Mouse (Mus musculus): ENCODE results near the gene Krt17. TPM values are rescaled to one million over a fixed set of nuclear protein-coding genes. Genes with fewer than 3 reads are reported as not detected.

Krt17 gene
- polyA plus RNA-seq, 1 experiment, result 0.04 TPM

DNA sequence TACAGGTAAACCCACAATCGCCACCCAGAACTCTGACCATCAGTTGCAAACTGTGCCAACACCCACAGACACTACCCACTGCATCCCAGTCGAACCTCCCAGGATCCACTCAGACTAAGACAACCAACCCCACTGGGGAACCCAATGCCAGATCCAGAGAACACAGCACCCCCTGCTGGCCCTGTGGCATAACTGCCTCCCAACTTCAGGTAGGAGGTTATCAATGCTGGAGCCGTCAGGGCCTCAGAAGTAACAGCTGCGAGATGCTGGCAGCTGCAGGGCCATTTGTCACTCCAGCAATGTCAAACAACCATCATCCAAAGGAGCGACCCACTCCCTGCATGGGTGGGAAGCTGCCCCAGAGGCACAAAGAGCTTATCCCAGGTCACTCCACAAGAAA lies 37.0 kb upstream of the Krt17 start:
- Histone ChIP-seq H3ac (ENCODE audit: control insufficient read depth, insufficient read length, low read depth) (no peak overlapping the region), H3K4me3 (ENCODE audit: insufficient read depth, poor library complexity, severe bottlenecking) (no peak overlapping the region), H3K27me3 (ENCODE audit: control insufficient read depth, insufficient read depth, insufficient read length) (no peaks in the 10 kb centered on the region), H3K36me3 (ENCODE audit: control insufficient read depth, insufficient read depth) (no peaks in the 10 kb centered on the region), H3K79me3 (ENCODE audit: low read depth) (no peaks in the 10 kb centered on the region), H3K79me2 (ENCODE audit: control insufficient read depth, insufficient read depth) (no peaks in the 10 kb centered on the region)
- TF ChIP-seq USF1 (IDR thresholded peaks at IDR 0.05; ENCODE audit: low read depth), result no peak
- TF ChIP-seq MYOG (IDR thresholded peaks at IDR 0.05; ENCODE audit: control insufficient read depth, extremely low read depth, insufficient read length), result no peak
- no peak for TF ChIP-seq CEBPB (IDR thresholded peaks at IDR 0.05; ENCODE audit: low read depth)
- no peak for TF ChIP-seq MAX (IDR thresholded peaks at IDR 0.05)
- peak; percentile 16 for TF ChIP-seq MYOD1 (IDR thresholded peaks at IDR 0.05; ENCODE audit: control insufficient read depth, insufficient read length, low read depth)
- peak; percentile 56 for TF ChIP-seq CTCF (IDR thresholded peaks at IDR 0.05; ENCODE audit: control insufficient read depth, insufficient read depth, insufficient read length)
- no peak for TF ChIP-seq FOSL1 (IDR thresholded peaks at IDR 0.05; ENCODE audit: insufficient read depth, low read length, poor library complexity, severe bottlenecking)

GRCm38 (mm10) chr11:100295308-100295707 lies 34.5 kb upstream of the Krt17 start:
- no peaks in the 10 kb centered on the region for H3K36me3 ChIP-seq (ENCODE audit: control insufficient read depth, insufficient read depth)
- TF ChIP-seq FOSL1 (IDR thresholded peaks at IDR 0.05; ENCODE audit: insufficient read depth, low read length, poor library complexity, severe bottlenecking) (no peak), MAX (IDR thresholded peaks at IDR 0.05) (peak; percentile 32), USF1 (IDR thresholded peaks at IDR 0.05; ENCODE audit: low read depth) (no peak), CTCF (IDR thresholded peaks at IDR 0.05; ENCODE audit: control insufficient read depth, insufficient read depth, insufficient read length) (peak; percentile 100)
- H3K79me2 ChIP-seq (ENCODE audit: control insufficient read depth, insufficient read depth), result no peaks in the 10 kb centered on the region
- H3K4me3 ChIP-seq (ENCODE audit: insufficient read depth, poor library complexity, severe bottlenecking), result no peak overlapping the region
- H3K27me3 ChIP-seq (ENCODE audit: control insufficient read depth, insufficient read depth, insufficient read length), result no peaks in the 10 kb centered on the region
- no peak overlapping the region for H3ac ChIP-seq (ENCODE audit: control insufficient read depth, insufficient read length, low read depth)
- H3K79me3 ChIP-seq (ENCODE audit: low read depth), result no peaks in the 10 kb centered on the region

DNA sequence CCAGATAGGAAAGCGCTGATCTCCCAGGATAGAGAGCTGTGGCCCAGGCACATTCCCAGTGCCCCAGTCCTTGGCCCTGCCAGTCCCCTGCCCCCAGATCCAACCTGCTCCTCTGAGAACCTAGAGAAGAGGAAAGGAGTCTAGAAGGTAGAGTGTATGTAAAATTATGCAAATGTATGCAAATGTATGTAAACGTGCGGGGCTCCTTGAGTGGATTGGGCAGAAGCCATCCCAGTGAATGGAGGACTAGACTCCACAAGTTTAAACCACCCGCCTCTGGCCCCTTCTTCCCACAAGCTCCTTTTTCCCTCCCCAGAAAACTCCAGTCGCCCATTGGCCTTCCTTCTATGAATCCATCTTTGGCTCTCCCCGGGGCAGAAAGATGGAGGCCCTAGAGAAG lies 32.1 kb upstream of the Krt17 start:
- Histone ChIP-seq H3K36me3 (ENCODE audit: control insufficient read depth, insufficient read depth) (no peaks in the 10 kb centered on the region), H3K4me3 (ENCODE audit: insufficient read depth, poor library complexity, severe bottlenecking) (no peak overlapping the region), H3ac (ENCODE audit: control insufficient read depth, insufficient read length, low read depth) (no peak overlapping the region), H3K27me3 (ENCODE audit: control insufficient read depth, insufficient read depth, insufficient read length) (no peaks in the 10 kb centered on the region), H3K79me2 (ENCODE audit: control insufficient read depth, insufficient read depth) (no peaks in the 10 kb centered on the region), H3K79me3 (ENCODE audit: low read depth) (no peaks in the 10 kb centered on the region)
- TF ChIP-seq MAX (IDR thresholded peaks at IDR 0.05) (no peak), FOSL1 (IDR thresholded peaks at IDR 0.05; ENCODE audit: insufficient read depth, low read length, poor library complexity, severe bottlenecking) (no peak), CEBPB (IDR thresholded peaks at IDR 0.05; ENCODE audit: low read depth) (no peak), MYOD1 (IDR thresholded peaks at IDR 0.05; ENCODE audit: control insufficient read depth, insufficient read length, low read depth) (no peak), CTCF (IDR thresholded peaks at IDR 0.05; ENCODE audit: control insufficient read depth, insufficient read depth, insufficient read length) (no peak), MYOG (IDR thresholded peaks at IDR 0.05; ENCODE audit: control insufficient read depth, extremely low read depth, insufficient read length) (no peak), USF1 (IDR thresholded peaks at IDR 0.05; ENCODE audit: low read depth) (no peak)

- no peaks in the 10 kb centered on the region for H3K79me2 ChIP-seq (ENCODE audit: control insufficient read depth, insufficient read depth)
- H3ac ChIP-seq (ENCODE audit: control insufficient read depth, insufficient read length, low read depth), result peak overlapping the region; percentile 50
- peak; percentile 71 for TF ChIP-seq MAX (IDR thresholded peaks at IDR 0.05)
- no peak for TF ChIP-seq USF1 (IDR thresholded peaks at IDR 0.05; ENCODE audit: low read depth)
- TF ChIP-seq MYOD1 (IDR thresholded peaks at IDR 0.05; ENCODE audit: control insufficient read depth, insufficient read length, low read depth), result no peak
- TF ChIP-seq CEBPB (IDR thresholded peaks at IDR 0.05; ENCODE audit: low read depth), result no peak
- no peak for TF ChIP-seq CTCF (IDR thresholded peaks at IDR 0.05; ENCODE audit: control insufficient read depth, insufficient read depth, insufficient read length)
- TF ChIP-seq MYOG (IDR thresholded peaks at IDR 0.05; ENCODE audit: control insufficient read depth, extremely low read depth, insufficient read length), result no peak
- no peaks in the 10 kb centered on the region for H3K27me3 ChIP-seq (ENCODE audit: control insufficient read depth, insufficient read depth, insufficient read length)
- no peaks in the 10 kb centered on the region for H3K79me3 ChIP-seq (ENCODE audit: low read depth)
- H3K4me3 ChIP-seq (ENCODE audit: insufficient read depth, poor library complexity, severe bottlenecking), result no peak overlapping the region
- H3K36me3 ChIP-seq (ENCODE audit: control insufficient read depth, insufficient read depth), result no peaks in the 10 kb centered on the region
These were observed 29.4 kb upstream of the Krt17 start for GRCm38 (mm10) chr11:100290235-100290634.

DNA sequence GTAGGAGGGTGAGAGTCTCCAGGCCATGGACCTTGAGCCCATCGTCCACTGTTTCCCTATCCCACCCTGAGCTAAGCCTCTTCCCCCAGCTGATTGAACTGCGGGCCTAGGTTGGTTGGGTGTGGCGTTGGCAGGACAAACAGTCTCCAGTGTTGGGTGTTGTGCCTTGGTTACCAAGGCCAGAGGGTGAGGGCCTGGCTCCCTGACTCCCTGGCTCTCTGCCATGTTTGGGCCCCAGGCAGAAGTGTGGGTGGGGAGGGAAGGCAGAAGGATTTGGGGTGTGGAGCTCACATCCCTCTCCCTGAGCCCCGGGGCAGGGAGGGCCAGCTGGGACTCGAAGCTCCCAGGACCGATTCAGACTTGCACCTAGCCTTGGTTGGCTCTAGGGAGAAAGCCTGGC lies 28.1 kb upstream of the Krt17 start:
- Histone ChIP-seq H3K79me2 (ENCODE audit: control insufficient read depth, insufficient read depth) (no peaks in the 10 kb centered on the region), H3K27me3 (ENCODE audit: control insufficient read depth, insufficient read depth, insufficient read length) (no peaks in the 10 kb centered on the region), H3ac (ENCODE audit: control insufficient read depth, insufficient read length, low read depth) (no peak overlapping the region), H3K4me3 (ENCODE audit: insufficient read depth, poor library complexity, severe bottlenecking) (no peak overlapping the region), H3K36me3 (ENCODE audit: control insufficient read depth, insufficient read depth) (no peaks in the 10 kb centered on the region), H3K79me3 (ENCODE audit: low read depth) (no peaks in the 10 kb centered on the region)
- TF ChIP-seq CTCF (IDR thresholded peaks at IDR 0.05; ENCODE audit: control insufficient read depth, insufficient read depth, insufficient read length) (no peak), MYOD1 (IDR thresholded peaks at IDR 0.05; ENCODE audit: control insufficient read depth, insufficient read length, low read depth) (no peak), USF1 (IDR thresholded peaks at IDR 0.05; ENCODE audit: low read depth) (no peak), FOSL1 (IDR thresholded peaks at IDR 0.05; ENCODE audit: insufficient read depth, low read length, poor library complexity, severe bottlenecking) (no peak), MAX (IDR thresholded peaks at IDR 0.05) (no peak), CEBPB (IDR thresholded peaks at IDR 0.05; ENCODE audit: low read depth) (no peak), MYOG (IDR thresholded peaks at IDR 0.05; ENCODE audit: control insufficient read depth, extremely low read depth, insufficient read length) (no peak)

- H3K36me3 ChIP-seq (ENCODE audit: control insufficient read depth, insufficient read depth), result no peaks in the 10 kb centered on the region
- H3ac ChIP-seq (ENCODE audit: control insufficient read depth, insufficient read length, low read depth), result no peak overlapping the region
- TF ChIP-seq MYOD1 (IDR thresholded peaks at IDR 0.05; ENCODE audit: control insufficient read depth, insufficient read length, low read depth) (peak; percentile 53), CEBPB (IDR thresholded peaks at IDR 0.05; ENCODE audit: low read depth) (no peak), MAX (IDR thresholded peaks at IDR 0.05) (no peak), CTCF (IDR thresholded peaks at IDR 0.05; ENCODE audit: control insufficient read depth, insufficient read depth, insufficient read length) (no peak), USF1 (IDR thresholded peaks at IDR 0.05; ENCODE audit: low read depth) (no peak), MYOG (IDR thresholded peaks at IDR 0.05; ENCODE audit: control insufficient read depth, extremely low read depth, insufficient read length) (no peak), FOSL1 (IDR thresholded peaks at IDR 0.05; ENCODE audit: insufficient read depth, low read length, poor library complexity, severe bottlenecking) (no peak)
- no peak overlapping the region for H3K4me3 ChIP-seq (ENCODE audit: insufficient read depth, poor library complexity, severe bottlenecking)
- no peaks in the 10 kb centered on the region for H3K27me3 ChIP-seq (ENCODE audit: control insufficient read depth, insufficient read depth, insufficient read length)
- H3K79me2 ChIP-seq (ENCODE audit: control insufficient read depth, insufficient read depth), result no peaks in the 10 kb centered on the region
- H3K79me3 ChIP-seq (ENCODE audit: low read depth), result no peaks in the 10 kb centered on the region
These were observed 26.2 kb upstream of the Krt17 start for GRCm38 (mm10) chr11:100287024-100287423.

All from C2C12 (cell line).